Mouse (Mus musculus) neural tube, embryonic 12.5 days (tissue): Measurements from ENCODE around the gene Rab4b. TPM values are rescaled to one million over a fixed set of nuclear protein-coding genes. Genes with fewer than 3 reads are reported as not detected.

Experiments used
- microRNA counts: library from miRNA; unstranded; fragments of <30 nt; microRNA quantifications from one replicate; lab custom pipeline; 2017
- microRNA-seq: library from miRNA; unstranded; fragments of <30 nt; microRNA quantifications from one replicate; pipeline ENCODE4, GENCODE M21; 2017
- polyA plus RNA-seq: library from polyadenylated mRNA; unstranded; fragments of >200 nt; fragmentation: Nextera tagmentation; extraction: Ambion mirVana; gene quantifications from 2 replicates; pipeline ENCODE4 v1.2.1, GENCODE M21; 2016

Gene Rab4b
- polyA plus RNA-seq, 1 experiment from 2014 or later = 100 TPM

MicroRNA genes within 50 kb of the gene (microRNA counts, 519-probe panel; counts per million panel counts)
- microRNA mmu-miR-1191 (lab: Ali Mortazavi, UCI) = 342 counts per million, percentile 67 among the panel's probes with 10 or more counts

Small RNA genes within 50 kb of the gene (microRNA-seq; reads per million reads assigned to microRNA genes)
- gene Mir1191 = 7.9 reads per million, percentile 20 among the genes with 10 or more reads in this experiment
- not detected for gene Mir3101

Other genes starting within 250 kb of the Rab4b start
- not detected in 2 replicates for gene Cyp2a22, start 239.5 kb downstream of the Rab4b start, polyA plus RNA-seq
- not detected in 2 replicates for gene Cyp2a12, start 149.8 kb downstream of the Rab4b start, polyA plus RNA-seq
- not detected in 2 replicates for gene Cyp2f2, start 59.0 kb downstream of the Rab4b start, polyA plus RNA-seq
- gene Cyp2t4, start 25.2 kb downstream of the Rab4b start, polyA plus RNA-seq = 0.11 and 0.15 TPM in 2 replicates
- gene Egln2, start 12.1 kb downstream of the Rab4b start, polyA plus RNA-seq = 99.6 TPM in 2 replicates
- gene Gm21983, start 2.2 kb upstream of the Rab4b start, polyA plus RNA-seq = 0.42 TPM in 2 replicates
- 4.8 and 5.8 TPM in 2 replicates for gene Mia, start 2.3 kb upstream of the Rab4b start, polyA plus RNA-seq
- 3.7 TPM in 2 replicates for gene BC024978, start 16.9 kb upstream of the Rab4b start, polyA plus RNA-seq
- gene Snrpa, start 17.4 kb upstream of the Rab4b start, polyA plus RNA-seq = 259 and 260 TPM in 2 replicates
- gene Itpkc, start 49.8 kb upstream of the Rab4b start, polyA plus RNA-seq = 8.2 and 10.4 TPM in 2 replicates
- gene Coq8b, start 54.1 kb upstream of the Rab4b start, polyA plus RNA-seq = 19.5 and 20.5 TPM in 2 replicates
- gene Numbl, start 79.5 kb upstream of the Rab4b start, polyA plus RNA-seq = 62.3 and 67.8 TPM in 2 replicates
- 6.1 and 9.9 TPM in 2 replicates for gene Ltbp4, start 158.8 kb upstream of the Rab4b start, polyA plus RNA-seq
- 68.6 and 68.9 TPM in 2 replicates for gene Shkbp1, start 177.1 kb upstream of the Rab4b start, polyA plus RNA-seq
- gene Gm20479, start 178.5 kb upstream of the Rab4b start, polyA plus RNA-seq = 0.40 TPM in 1 of 2 replicates, not detected in the other